Mouse (Mus musculus) liver, embryonic 14.5 days (tissue): ENCODE measurements at regions not wholly inside any gene's neighbourhood (a gene's known extent, or its start where the extent isn't known, plus 50 kb on each side); places are given as distances from the start of the nearest gene placed in this dataset.

ENCODE experiments used
- CTCF ChIP-seq: IDR thresholded peaks from 2 replicates; pipeline ENCODE4 v1.5.1; 2016; ENCODE audit warnings: antibody characterized with exemption, low read depth, control low read depth
- EP300 ChIP-seq: IDR thresholded peaks from 2 replicates; pipeline ENCODE4 v1.6.1; 2016; ENCODE audit warnings: antibody characterized with exemption, low read depth

GRCm38 (mm10) chr9:104480683-104481082, 66.4 kb upstream of the Cpne4 start:
- TF ChIP-seq CTCF = peak; percentile 42; the same call in 1 of the 2 replicates
- no peak for TF ChIP-seq EP300
